Mouse (Mus musculus): Measurements from ENCODE around the gene Dcaf12l2. TPM values are rescaled to one million over a fixed set of nuclear protein-coding genes. Genes with fewer than 3 reads are reported as not detected.

Dcaf12l2 gene
- under 1 TPM; 0.16 to 0.45 TPM for total RNA-seq (2021)
- long read RNA-seq, experiment 1: 0 reads
- long read RNA-seq, experiment 2: 0 reads

DNA sequence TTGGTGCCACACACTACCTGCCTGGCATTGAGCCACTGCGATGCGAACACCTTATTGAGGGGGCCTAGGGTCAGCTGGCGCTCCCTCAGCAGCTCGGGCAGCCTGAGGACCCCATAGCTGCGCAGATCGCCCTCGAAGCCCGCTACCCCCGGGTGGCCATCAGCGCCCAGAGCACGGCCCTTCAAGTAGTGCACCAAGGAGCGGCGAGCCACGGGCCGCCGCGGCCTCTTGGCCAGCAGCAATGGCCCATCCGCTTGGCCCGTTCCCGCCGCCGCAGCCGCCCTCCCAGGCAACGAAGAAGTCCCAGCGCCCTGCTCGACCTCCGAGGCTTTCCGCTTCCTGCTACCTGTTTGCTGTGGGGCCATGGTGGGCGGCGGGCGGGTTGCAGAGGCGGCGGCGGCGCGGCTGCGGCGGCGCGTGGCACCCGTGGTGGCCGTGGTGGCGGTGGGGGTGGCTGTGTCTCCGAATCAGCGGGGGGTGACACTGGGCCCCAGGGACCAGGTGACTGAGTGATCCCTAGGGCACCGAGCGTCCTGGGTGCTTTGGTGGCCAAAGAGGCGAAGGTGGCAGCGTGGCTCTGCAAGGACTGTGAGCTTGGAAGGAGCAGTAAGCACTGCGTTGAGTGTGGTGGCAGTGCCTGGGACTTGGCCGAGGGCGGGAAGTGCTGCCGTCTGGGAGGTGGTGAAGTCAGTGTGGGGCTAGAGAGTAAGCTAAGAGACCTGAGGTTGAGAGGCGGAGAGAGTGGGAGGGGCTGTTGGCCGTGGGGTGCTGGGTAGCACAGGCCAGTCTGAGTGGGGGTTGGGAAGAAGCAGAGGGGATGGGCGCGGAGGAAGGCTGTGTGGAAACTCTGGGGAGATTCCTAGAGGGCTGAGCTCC, at the start of gene Dcaf12l2:
TSS of gene Dcaf12l2 (minus strand) at position 697 of the 876 bp plus-strand sequence.
- peak; percentile 23 for DNase-seq
- intact Hi-C loops (cut with DNase I; ENCODE audit: low total_unique reads): no loop called here

DNA sequence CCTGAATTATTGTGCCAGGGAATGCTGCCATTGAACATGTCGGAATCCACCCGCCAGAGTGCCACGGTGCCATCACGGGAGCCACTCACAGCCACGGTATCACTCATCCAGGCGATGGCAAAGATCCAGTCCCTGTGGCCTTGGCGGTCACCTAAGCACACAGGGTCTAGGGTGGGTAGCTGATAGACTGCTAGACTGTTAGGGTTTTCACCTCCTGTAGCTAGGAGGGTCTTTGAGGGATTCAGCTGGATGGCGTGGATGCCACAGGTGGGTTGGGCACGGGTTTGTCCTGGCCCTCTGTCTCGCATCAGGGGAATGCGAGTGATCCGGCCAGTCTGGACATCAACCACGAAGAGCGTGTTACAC, 879 bp downstream of the Dcaf12l2 start:
- DNase-seq: peak; percentile 3
- intact Hi-C loops (cut with DNase I; ENCODE audit: low total_unique reads): no loop called here
